Mouse (Mus musculus): ENCODE results near the gene Nt5dc3. TPM values are rescaled to one million over a fixed set of nuclear protein-coding genes. Genes with fewer than 3 reads are reported as not detected.

Nt5dc3 gene
- polyA plus RNA-seq, 1 experiment from 2014 or later: 0.69 TPM

- Histone ChIP-seq H3K9ac (ENCODE audit: low read depth, low read length) (no peak overlapping the region), H3K9me3 (ENCODE audit: control insufficient read depth) (no peaks in the 10 kb centered on the region), H3K4me3 (ENCODE audit: low read depth, low read length) (no peak overlapping the region), H3K27ac (ENCODE audit: low read depth, low read length) (no peak overlapping the region), H3K4me1 (replicated peaks; ENCODE audit: control insufficient read depth, insufficient read depth, low read length) (no peaks in the 10 kb centered on the region), H3K4me2 (replicated peaks; ENCODE audit: low read depth) (no peak overlapping the region), H3K27me3 (replicated peaks; ENCODE audit: control insufficient read depth, insufficient read depth, low read length) (no peaks in the 10 kb centered on the region), H3K36me3 (ENCODE audit: control insufficient read depth, insufficient read depth) (no peaks in the 10 kb centered on the region)
- WGBS: 87% methylated on average over 4 of the region's 4 CpGs
- no peak for ATAC-seq
- TF ChIP-seq CTCF (IDR thresholded peaks at IDR 0.05; ENCODE audit: low read depth): no peak
Measured at GRCm38 (mm10) chr10:86849087-86849486, 70.3 kb downstream of the Nt5dc3 start.

DNA sequence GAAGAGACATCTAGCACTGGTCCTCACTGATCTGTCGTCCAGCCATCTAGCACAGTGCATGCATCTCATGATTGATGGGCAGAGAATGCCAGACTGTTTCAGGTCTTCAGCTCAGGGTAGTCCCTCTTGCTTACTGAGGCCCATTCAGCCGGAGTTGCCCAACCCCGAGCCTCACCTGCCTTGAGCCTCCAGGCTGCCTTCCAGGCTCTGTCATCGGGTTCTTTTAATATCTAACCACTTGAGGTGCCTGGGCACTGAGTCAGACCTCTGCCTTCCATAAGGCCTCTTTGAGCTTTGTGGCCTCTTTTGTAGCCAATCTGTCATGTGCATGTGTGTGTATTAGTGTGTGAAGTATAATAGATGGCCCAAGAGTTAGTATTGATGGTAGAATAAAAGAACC, 70.7 kb downstream of the Nt5dc3 start:
- Histone ChIP-seq H3K4me1 (replicated peaks; ENCODE audit: control insufficient read depth, insufficient read depth, low read length) (no peaks in the 10 kb centered on the region), H3K27me3 (replicated peaks; ENCODE audit: control insufficient read depth, insufficient read depth, low read length) (no peaks in the 10 kb centered on the region), H3K36me3 (ENCODE audit: control insufficient read depth, insufficient read depth) (no peaks in the 10 kb centered on the region), H3K4me2 (replicated peaks; ENCODE audit: low read depth) (no peak overlapping the region), H3K9me3 (ENCODE audit: control insufficient read depth) (no peaks in the 10 kb centered on the region), H3K9ac (ENCODE audit: low read depth, low read length) (no peak overlapping the region), H3K27ac (ENCODE audit: low read depth, low read length) (no peak overlapping the region), H3K4me3 (ENCODE audit: low read depth, low read length) (no peak overlapping the region)
- 76% methylated on average over 4 of the region's 4 CpGs for WGBS
- ATAC-seq: no peak
- no peak for TF ChIP-seq CTCF (IDR thresholded peaks at IDR 0.05; ENCODE audit: low read depth)

GRCm38 (mm10) chr10:86852160-86852559, 73.4 kb downstream of the Nt5dc3 start:
- H3K27ac ChIP-seq (ENCODE audit: low read depth, low read length): no peak overlapping the region
- no peak overlapping the region for H3K4me3 ChIP-seq (ENCODE audit: low read depth, low read length)
- 81% methylated on average over 6 of the region's 6 CpGs for WGBS
- no peaks in the 10 kb centered on the region for H3K4me1 ChIP-seq (replicated peaks; ENCODE audit: control insufficient read depth, insufficient read depth, low read length)
- no peak overlapping the region for H3K4me2 ChIP-seq (replicated peaks; ENCODE audit: low read depth)
- H3K27me3 ChIP-seq (replicated peaks; ENCODE audit: control insufficient read depth, insufficient read depth, low read length): no peaks in the 10 kb centered on the region
- no peak for ATAC-seq
- H3K36me3 ChIP-seq (ENCODE audit: control insufficient read depth, insufficient read depth): no peaks in the 10 kb centered on the region
- H3K9ac ChIP-seq (ENCODE audit: low read depth, low read length): no peak overlapping the region
- H3K9me3 ChIP-seq (ENCODE audit: control insufficient read depth): no peaks in the 10 kb centered on the region
- no peak for TF ChIP-seq CTCF (IDR thresholded peaks at IDR 0.05; ENCODE audit: low read depth)

- Histone ChIP-seq H3K9me3 (ENCODE audit: control insufficient read depth) (no peaks in the 10 kb centered on the region), H3K27me3 (replicated peaks; ENCODE audit: control insufficient read depth, insufficient read depth, low read length) (no peaks in the 10 kb centered on the region), H3K36me3 (ENCODE audit: control insufficient read depth, insufficient read depth) (no peaks in the 10 kb centered on the region), H3K4me3 (ENCODE audit: low read depth, low read length) (no peak overlapping the region), H3K9ac (ENCODE audit: low read depth, low read length) (no peak overlapping the region), H3K4me1 (replicated peaks; ENCODE audit: control insufficient read depth, insufficient read depth, low read length) (no peaks in the 10 kb centered on the region), H3K27ac (ENCODE audit: low read depth, low read length) (no peak overlapping the region), H3K4me2 (replicated peaks; ENCODE audit: low read depth) (no peak overlapping the region)
- ATAC-seq: no peak
- 88% methylated on average over 3 of the region's 3 CpGs for WGBS
- TF ChIP-seq CTCF (IDR thresholded peaks at IDR 0.05; ENCODE audit: low read depth): no peak
Measured at GRCm38 (mm10) chr10:86853433-86853832, 74.6 kb downstream of the Nt5dc3 start.

DNA sequence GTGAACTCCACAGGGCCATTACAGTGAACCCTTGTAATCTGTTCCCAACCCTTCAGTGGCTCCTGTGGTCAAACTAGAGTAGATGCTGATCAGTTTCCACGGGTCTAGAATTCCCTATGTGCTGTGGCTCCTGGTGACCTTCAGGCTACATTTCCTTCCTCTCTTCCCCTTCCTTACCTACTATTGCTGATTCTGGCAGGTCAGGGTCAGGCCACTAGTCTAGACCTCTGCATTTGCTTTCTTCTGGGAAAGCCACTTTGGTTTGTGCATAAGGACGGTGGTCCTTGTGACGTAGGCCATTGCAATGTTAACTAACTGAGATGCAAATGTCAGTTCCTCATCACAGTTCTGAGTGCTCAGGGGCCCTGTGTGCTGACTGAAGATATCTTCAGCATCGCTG, 81.6 kb downstream of the Nt5dc3 start:
- Histone ChIP-seq H3K9ac (ENCODE audit: low read depth, low read length) (no peak overlapping the region), H3K9me3 (ENCODE audit: control insufficient read depth) (no peaks in the 10 kb centered on the region), H3K4me1 (replicated peaks; ENCODE audit: control insufficient read depth, insufficient read depth, low read length) (no peaks in the 10 kb centered on the region), H3K27ac (ENCODE audit: low read depth, low read length) (no peak overlapping the region), H3K36me3 (ENCODE audit: control insufficient read depth, insufficient read depth) (no peaks in the 10 kb centered on the region), H3K4me2 (replicated peaks; ENCODE audit: low read depth) (no peak overlapping the region), H3K4me3 (ENCODE audit: low read depth, low read length) (no peak overlapping the region), H3K27me3 (replicated peaks; ENCODE audit: control insufficient read depth, insufficient read depth, low read length) (no peaks in the 10 kb centered on the region)
- 79% methylated on average over 4 of the region's 4 CpGs for WGBS
- no peak for TF ChIP-seq CTCF (IDR thresholded peaks at IDR 0.05; ENCODE audit: low read depth)
- ATAC-seq: no peak

GRCm38 (mm10) chr10:86862496-86862895, 83.7 kb downstream of the Nt5dc3 start:
- no peak overlapping the region for H3K27ac ChIP-seq (ENCODE audit: low read depth, low read length)
- no peaks in the 10 kb centered on the region for H3K4me1 ChIP-seq (replicated peaks; ENCODE audit: control insufficient read depth, insufficient read depth, low read length)
- no peak overlapping the region for H3K4me2 ChIP-seq (replicated peaks; ENCODE audit: low read depth)
- no peak for ATAC-seq
- H3K4me3 ChIP-seq (ENCODE audit: low read depth, low read length): no peak overlapping the region
- H3K9ac ChIP-seq (ENCODE audit: low read depth, low read length): no peak overlapping the region
- H3K27me3 ChIP-seq (replicated peaks; ENCODE audit: control insufficient read depth, insufficient read depth, low read length): no peaks in the 10 kb centered on the region
- 71% methylated on average over 6 of the region's 6 CpGs for WGBS
- no peaks in the 10 kb centered on the region for H3K36me3 ChIP-seq (ENCODE audit: control insufficient read depth, insufficient read depth)
- TF ChIP-seq CTCF (IDR thresholded peaks at IDR 0.05; ENCODE audit: low read depth): no peak
- no peaks in the 10 kb centered on the region for H3K9me3 ChIP-seq (ENCODE audit: control insufficient read depth)

DNA sequence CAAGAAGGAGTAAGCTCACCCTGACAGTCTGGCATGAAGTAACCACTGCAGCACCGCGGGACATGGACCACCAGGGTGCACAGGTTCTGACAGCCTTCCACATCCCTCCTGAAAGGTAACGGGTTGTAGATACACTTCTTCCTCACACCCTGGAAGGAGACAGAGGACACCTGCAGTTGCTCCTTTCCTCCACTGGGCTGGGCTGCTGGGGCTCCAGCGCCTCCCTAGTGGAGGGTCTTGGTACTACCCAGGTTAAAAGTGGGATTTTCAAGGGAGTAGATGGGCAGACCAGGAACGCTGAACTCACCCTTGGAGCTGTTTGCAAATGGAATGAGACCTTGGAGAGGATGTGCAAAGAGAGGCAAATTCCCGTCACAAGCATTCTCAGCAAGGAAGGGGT, 84.6 kb downstream of the Nt5dc3 start:
- H3K9ac ChIP-seq (ENCODE audit: low read depth, low read length): no peak overlapping the region
- no peak overlapping the region for H3K4me3 ChIP-seq (ENCODE audit: low read depth, low read length)
- no peak overlapping the region for H3K27ac ChIP-seq (ENCODE audit: low read depth, low read length)
- WGBS: 91% methylated on average over 6 of the region's 6 CpGs
- H3K9me3 ChIP-seq (ENCODE audit: control insufficient read depth): no peaks in the 10 kb centered on the region
- H3K4me1 ChIP-seq (replicated peaks; ENCODE audit: control insufficient read depth, insufficient read depth, low read length): no peaks in the 10 kb centered on the region
- ATAC-seq: no peak
- no peaks in the 10 kb centered on the region for H3K36me3 ChIP-seq (ENCODE audit: control insufficient read depth, insufficient read depth)
- TF ChIP-seq CTCF (IDR thresholded peaks at IDR 0.05; ENCODE audit: low read depth): peak; percentile 55
- H3K27me3 ChIP-seq (replicated peaks; ENCODE audit: control insufficient read depth, insufficient read depth, low read length): no peaks in the 10 kb centered on the region
- H3K4me2 ChIP-seq (replicated peaks; ENCODE audit: low read depth): no peak overlapping the region

All from intestine, postnatal 0 days (tissue).